Mouse (Mus musculus): ENCODE results near the gene Flot1. TPM values are rescaled to one million over a fixed set of nuclear protein-coding genes. Genes with fewer than 3 reads are reported as not detected.

Gene Flot1
- total and polyA plus RNA-seq, 3 experiments: 38.1 to 64.1 TPM; not detected in 1

DNA sequence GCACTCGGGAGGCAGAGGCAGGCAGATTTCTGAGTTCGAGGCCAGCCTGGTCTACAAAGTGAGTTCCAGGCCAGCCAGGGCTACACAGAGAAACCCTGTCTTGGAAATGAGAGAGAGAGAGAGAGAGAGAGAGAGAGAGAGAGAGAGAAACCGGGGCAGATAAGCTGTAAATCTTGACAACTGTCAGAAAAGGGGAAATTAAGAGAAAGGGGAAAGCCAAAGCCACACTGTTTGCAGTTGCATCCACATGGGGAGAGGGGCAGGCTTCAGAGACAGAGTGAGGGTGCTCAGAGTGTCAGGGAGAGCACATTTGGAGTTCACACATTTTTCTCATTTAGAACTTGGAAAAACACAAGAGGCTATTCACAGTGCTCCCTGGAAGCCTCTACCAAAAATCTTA lies 35.0 kb upstream of the Flot1 start (continued):
- 0 out of 2 replicates have a peak, but pooled peaks have one; percentile 15 for TF ChIP-seq ZKSCAN1 (IDR thresholded peaks at IDR 0.05; ENCODE audit: low read depth, low read length)
- no peak for TF ChIP-seq GABPA (IDR thresholded peaks at IDR 0.05; ENCODE audit: low read depth, low read length)

DNA sequence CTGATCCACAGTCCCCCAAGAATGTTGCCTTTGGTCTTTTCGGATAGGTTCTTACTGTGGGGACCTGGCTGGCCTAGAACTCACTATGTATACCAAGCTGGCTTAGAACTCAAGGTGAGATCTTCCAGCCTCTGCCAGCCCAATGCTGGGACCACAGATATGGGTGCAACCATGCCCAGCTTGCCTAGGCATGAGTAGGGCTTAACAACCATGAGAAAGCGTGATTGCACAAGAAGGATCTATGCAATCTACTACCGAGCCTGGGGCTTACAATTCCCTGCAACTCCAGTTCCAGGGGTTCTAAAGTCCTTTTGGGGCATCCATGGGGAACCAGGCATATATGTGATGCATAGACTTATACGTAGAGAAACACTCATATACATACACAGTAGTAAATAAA lies 32.1 kb upstream of the Flot1 start:
- Histone ChIP-seq H3K27ac (ENCODE audit: control insufficient read depth, low read depth, low read length) (no peak overlapping the region), H3K4me1 (ENCODE audit: control insufficient read depth in 1 of 2, insufficient read depth in 2 of 2, low read length in 2 of 2) (peaks cover 16 to 22% of the 10 kb centered on the region in 2 experiments)
- DNase-seq (ENCODE audit: low read depth, low spot score): no peak

GRCm38 (mm10) chr17:35792837-35793236 lies 30.2 kb upstream of the Flot1 start:
- H3K27ac ChIP-seq (ENCODE audit: control insufficient read depth, low read depth, low read length): no peak overlapping the region
- H3K4me3 ChIP-seq (ENCODE audit: control insufficient read depth in 1 of 2, insufficient read depth in 1 of 2, low read depth in 2 of 2, low read length in 2 of 2): no peak overlapping the region
- DNase-seq (ENCODE audit: low read depth, low spot score): no peak
- peaks cover 23 to 35% of the 10 kb centered on the region in 2 experiments for H3K4me1 ChIP-seq (ENCODE audit: control insufficient read depth in 1 of 2, insufficient read depth in 2 of 2, low read length in 2 of 2)
- no peaks in the 10 kb centered on the region for H3K9me3 ChIP-seq (replicated peaks; ENCODE audit: insufficient read depth, low read length)
- H3K27me3 ChIP-seq (ENCODE audit: control insufficient read depth in 1 of 2, insufficient read depth in 2 of 2, low read length in 2 of 2): no peaks in the 10 kb centered on the region
- TF ChIP-seq ZNF384 (IDR thresholded peaks at IDR 0.05; ENCODE audit: low read depth, low read length) (peak; percentile 80), EP300 (IDR thresholded peaks at IDR 0.05; ENCODE audit: low read depth in 1 of 2, low read length in 2 of 2) (no peak)
- no peaks in the 10 kb centered on the region for H3K79me2 ChIP-seq (ENCODE audit: control insufficient read depth, insufficient read depth, low read length, poor library complexity)
- no peak overlapping the region for H3K9ac ChIP-seq (ENCODE audit: control insufficient read depth, low read depth, low read length, poor library complexity, severe bottlenecking)
- peaks cover 0 to 45% of the 10 kb centered on the region in 2 experiments; a peak in 2 of 4 replicates for H3K36me3 ChIP-seq (ENCODE audit: control insufficient read depth in 1 of 2, insufficient read depth in 2 of 2, low read length in 2 of 2)

More for the DNA sequence above, 32.1 kb upstream of the Flot1 start:
- H3K4me3 ChIP-seq (ENCODE audit: control insufficient read depth in 1 of 2, insufficient read depth in 1 of 2, low read depth in 2 of 2, low read length in 2 of 2): no peak overlapping the region
- no peaks in the 10 kb centered on the region for H3K27me3 ChIP-seq (ENCODE audit: control insufficient read depth in 1 of 2, insufficient read depth in 2 of 2, low read length in 2 of 2)
- TF ChIP-seq ELF1 (IDR thresholded peaks at IDR 0.05; ENCODE audit: low read depth, low read length) (no peak), ZC3H11A (IDR thresholded peaks at IDR 0.05; ENCODE audit: low read depth, low read length) (no peak), ETS1 (IDR thresholded peaks at IDR 0.05; ENCODE audit: low read depth, low read length) (no peak), USF2 (IDR thresholded peaks at IDR 0.05; ENCODE audit: borderline replicate concordance in 1 of 2, insufficient read depth in 1 of 2, low read depth in 1 of 2, low read length in 2 of 2) (no peak), SMC3 (IDR thresholded peaks at IDR 0.05; ENCODE audit: low read depth, low read length) (no peak), MAFK (IDR thresholded peaks at IDR 0.05; ENCODE audit: borderline replicate concordance, low read depth, low read length) (no peak), CHD1 (IDR thresholded peaks at IDR 0.05; ENCODE audit: low read depth, low read length) (no peak), MXI1 (IDR thresholded peaks at IDR 0.05; ENCODE audit: low read depth, low read length) (no peak), TCF12 (IDR thresholded peaks at IDR 0.05; ENCODE audit: low read depth, low read length) (no peak), TAL1 (IDR thresholded peaks at IDR 0.05; ENCODE audit: low read length) (no peak), MAX (IDR thresholded peaks at IDR 0.05; ENCODE audit: low read length) (no peak), GABPA (IDR thresholded peaks at IDR 0.05; ENCODE audit: low read depth, low read length) (no peak)
- no peaks in the 10 kb centered on the region for H3K79me2 ChIP-seq (ENCODE audit: control insufficient read depth, insufficient read depth, low read length, poor library complexity)
- no peak overlapping the region for H3K9ac ChIP-seq (ENCODE audit: control insufficient read depth, low read depth, low read length, poor library complexity, severe bottlenecking)
- H3K36me3 ChIP-seq (ENCODE audit: control insufficient read depth in 1 of 2, insufficient read depth in 2 of 2, low read length in 2 of 2): peaks cover 0 to 34% of the 10 kb centered on the region in 2 experiments; a peak in 2 of 4 replicates
- H3K9me3 ChIP-seq (replicated peaks; ENCODE audit: insufficient read depth, low read length): no peaks in the 10 kb centered on the region
